24 mouse cellular contexts compared by ENCODE assay signal in genomic region chr7:143285440-143285839, GRCm38 (mm10).
A peak's percentile ranks its signal among the peaks of the same experiment; 100 is the strongest.
DNase-seq lines count a peak whose midpoint lies in the region; ATAC-seq lines count a peak whose summit lies in the region.
"Had no signal": no experiment of that assay in that cellular context is flagged by ENCODE, and none has a peak within 500 bp of the region (broad histone marks: within the 10 kb centered on the region; RNA-seq: fewer than 3 reads in every experiment).

No protein-coding gene starts in this region.

- no peak overlapping the region for H3K9ac ChIP-seq in midbrain, embryonic 16.5 days (ENCODE audit: low read depth, low read length)
- H3K9ac ChIP-seq: embryonic facial prominence, embryonic 12.5 days; embryonic facial prominence, embryonic 15.5 days; forebrain, postnatal 0 days; hindbrain, embryonic 12.5 days; hindbrain, embryonic 15.5 days had no signal

- no peak for DNase-seq in heart, embryonic 10.5 days (ENCODE audit: low spot score)
- no peak for DNase-seq in heart, adult 18-20 months
- peak; percentile 15 for DNase-seq in 416B (ENCODE audit: low read depth)
- DNase-seq in splenic B cell, adult 2 months (ENCODE audit: low read depth, low spot score): peak; percentile 13
- no peak for DNase-seq in testis, postnatal 10 days (ENCODE audit: low spot score)
- DNase-seq: adrenal gland, adult 8-10 months; adrenal gland, postnatal 25 days; cerebellum, adult 11-12 months; cerebellum, adult 9-10 months; cerebellum, postnatal 14 days; forebrain, postnatal 0 days; gastrocnemius, postnatal 36 days; heart, adult 11 months; heart, postnatal 14 days; heart, postnatal 4 days had no signal

- H3K4me3 ChIP-seq in heart, embryonic 10.5 days: no peak overlapping the region
- no peak overlapping the region for H3K4me3 ChIP-seq in midbrain, embryonic 16.5 days (ENCODE audit: low read depth, low read length)
- H3K4me3 ChIP-seq: embryonic facial prominence, embryonic 12.5 days; embryonic facial prominence, embryonic 15.5 days; heart, embryonic 13.5 days; hindbrain, embryonic 12.5 days; hindbrain, embryonic 15.5 days had no signal

- no peaks in the 10 kb centered on the region for H3K27me3 ChIP-seq in heart, embryonic 10.5 days (ENCODE audit: insufficient read depth, poor library complexity, severe bottlenecking)
- no peaks in the 10 kb centered on the region for H3K27me3 ChIP-seq in splenic B cell, adult 2 months (ENCODE audit: control insufficient read depth, insufficient read depth, low read length, poor library complexity, severe bottlenecking)
- H3K27me3 ChIP-seq in midbrain, embryonic 16.5 days (ENCODE audit: control insufficient read depth, insufficient read depth, low read depth, low read length): no peaks in the 10 kb centered on the region
- H3K27me3 ChIP-seq: embryonic facial prominence, embryonic 12.5 days; embryonic facial prominence, embryonic 15.5 days; heart, embryonic 13.5 days; hindbrain, embryonic 12.5 days; hindbrain, embryonic 15.5 days had no signal

- peaks cover 12% of the 10 kb centered on the region; the same call in 1 of the 2 replicates for H3K36me3 ChIP-seq in heart, embryonic 10.5 days
- H3K36me3 ChIP-seq in splenic B cell, adult 2 months (ENCODE audit: control insufficient read depth, insufficient read depth, low read length, poor library complexity, severe bottlenecking): no peaks in the 10 kb centered on the region
- no peaks in the 10 kb centered on the region for H3K36me3 ChIP-seq in midbrain, embryonic 16.5 days (ENCODE audit: control insufficient read depth, insufficient read depth, low read length)
- H3K36me3 ChIP-seq: embryonic facial prominence, embryonic 15.5 days; hindbrain, embryonic 12.5 days; hindbrain, embryonic 15.5 days had no signal

- peaks cover 86% of the 10 kb centered on the region for H3K4me1 ChIP-seq in heart, embryonic 10.5 days
- peaks cover 9% of the 10 kb centered on the region for H3K4me1 ChIP-seq in midbrain, embryonic 16.5 days (ENCODE audit: control insufficient read depth, insufficient read depth, low read length)

- peak overlapping the region; percentile 64; the same call in 1 of the 2 replicates for H3K27ac ChIP-seq in heart, embryonic 10.5 days
- no peak overlapping the region for H3K27ac ChIP-seq in midbrain, embryonic 16.5 days (ENCODE audit: low read length)
- H3K27ac ChIP-seq: embryonic facial prominence, embryonic 12.5 days; embryonic facial prominence, embryonic 15.5 days; hindbrain, embryonic 12.5 days; hindbrain, embryonic 15.5 days had no signal

- H3K4me2 ChIP-seq in midbrain, embryonic 16.5 days (ENCODE audit: low read length): no peak overlapping the region
- H3K4me2 ChIP-seq: embryonic facial prominence, embryonic 12.5 days; embryonic facial prominence, embryonic 15.5 days; heart, embryonic 13.5 days; hindbrain, embryonic 12.5 days; hindbrain, embryonic 15.5 days had no signal

- WGBS in heart, embryonic 10.5 days: 61% methylated on average over 3 of the region's 3 CpGs
- WGBS in midbrain, embryonic 16.5 days: 92% methylated on average over 3 of the region's 3 CpGs

- H3K9me3 ChIP-seq in heart, embryonic 10.5 days: no peaks in the 10 kb centered on the region
- H3K9me3 ChIP-seq in midbrain, embryonic 16.5 days (replicated peaks; ENCODE audit: control insufficient read depth, low read length, poor library complexity, severe bottlenecking): no peaks in the 10 kb centered on the region
- H3K9me3 ChIP-seq: embryonic facial prominence, embryonic 12.5 days; embryonic facial prominence, embryonic 15.5 days; heart, embryonic 13.5 days; hindbrain, embryonic 12.5 days; hindbrain, embryonic 15.5 days had no signal

- peak; percentile 61 for ATAC-seq in common myeloid progenitor, adult 5-6 weeks (replicated peaks; ENCODE audit: low read depth, poor library complexity, severe bottlenecking)
- ATAC-seq in midbrain, embryonic 16.5 days: no peak
- ATAC-seq: activated CD4-positive, CD25-positive, alpha-beta regulatory T cell, adult 4 months; forebrain, embryonic 14.5 days; forebrain, postnatal 0 days had no signal

Comparison
In these comparisons a context has a peak if more than half of its experiments do, and no peak if none do; other contexts are left out.
1. DNase-seq: peak in 416B (single experiment) and splenic B cell, adult 2 months (single experiment); none in heart, embryonic 10.5 days (single experiment), heart, adult 18-20 months (0 of 2) and testis, postnatal 10 days (single experiment).